Mouse (Mus musculus) urinary bladder, postnatal 36 days (tissue): ENCODE data around the gene Ankrd33b.
A peak's percentile ranks its signal among the peaks of the same experiment; 100 is the strongest.

Experiments used
- DNase-seq, 2 experiments: peaks; one replicate each; pipeline ENCODE4 v3.0.0; 2022; ENCODE audit warnings: low spot score in 2 of 2, mixed read lengths in 1 of 2

Ankrd33b gene

GRCm38 (mm10) chr15:31338656-31339291 lies 28.8 kb downstream of the Ankrd33b start:
- DNase-seq, result no peak

GRCm38 (mm10) chr15:31337983-31338382 lies 29.5 kb downstream of the Ankrd33b start:
- no peak for DNase-seq

GRCm38 (mm10) chr15:31337192-31337741 lies 30.3 kb downstream of the Ankrd33b start:
- DNase-seq, result no peak

GRCm38 (mm10) chr15:31336685-31337084 lies 30.8 kb downstream of the Ankrd33b start:
- DNase-seq, result no peak

- no peak for DNase-seq
These were observed 32.7 kb downstream of the Ankrd33b start for GRCm38 (mm10) chr15:31334829-31335228.

GRCm38 (mm10) chr15:31332541-31333163 lies 34.9 kb downstream of the Ankrd33b start:
- no peak for DNase-seq

- no peak for DNase-seq
These were observed 35.8 kb downstream of the Ankrd33b start for GRCm38 (mm10) chr15:31331742-31332141.

GRCm38 (mm10) chr15:31328082-31328614 lies 39.4 kb downstream of the Ankrd33b start:
- DNase-seq, result no peak

GRCm38 (mm10) chr15:31325660-31326354 lies 41.7 kb downstream of the Ankrd33b start:
- DNase-seq, result no peak

GRCm38 (mm10) chr15:31324551-31324950 lies 43.0 kb downstream of the Ankrd33b start:
- DNase-seq, result no peak

GRCm38 (mm10) chr15:31323684-31324083 lies 43.8 kb downstream of the Ankrd33b start:
- DNase-seq, result no peak

- DNase-seq, result no peak
These were observed 46.7 kb downstream of the Ankrd33b start for GRCm38 (mm10) chr15:31320598-31321377.

GRCm38 (mm10) chr15:31319046-31319445 lies 48.5 kb downstream of the Ankrd33b start:
- no peak for DNase-seq

GRCm38 (mm10) chr15:31318158-31318955 lies 49.2 kb downstream of the Ankrd33b start:
- DNase-seq, result no peak

GRCm38 (mm10) chr15:31317056-31317805 lies 50.3 kb downstream of the Ankrd33b start:
- DNase-seq, result no peak

GRCm38 (mm10) chr15:31315630-31316231 lies 51.8 kb downstream of the Ankrd33b start:
- DNase-seq, result peak; percentile 52 to 78

- DNase-seq, result no peak
These were observed 55.5 kb downstream of the Ankrd33b start for GRCm38 (mm10) chr15:31312001-31312400.

GRCm38 (mm10) chr15:31309526-31309925 lies 58.0 kb downstream of the Ankrd33b start:
- DNase-seq, result no peak

- DNase-seq, result no peak
These were observed 60.8 kb downstream of the Ankrd33b start for GRCm38 (mm10) chr15:31306726-31307125.

GRCm38 (mm10) chr15:31305181-31305580 lies 62.3 kb downstream of the Ankrd33b start:
- no peak for DNase-seq
